Mouse (Mus musculus) liver, adult 10 weeks (tissue): ENCODE results near the gene Bak1. TPM values are rescaled to one million over a fixed set of nuclear protein-coding genes. Genes with fewer than 3 reads are reported as not detected.

Source experiments
- polyA plus RNA-seq: library from polyadenylated mRNA; stranded (reverse); fragments of 350-450 nt; fragmentation: Illumina TruSeq; extraction: RNeasy Lipid Tissue Mini Kit (QIAGEN cat#74804); gene quantifications from one replicate; pipeline ENCODE4 v1.2.3, GENCODE M21; 2014; ENCODE audit warnings: low read depth, low replicate concordance

Gene Bak1
- polyA plus RNA-seq = 1.5 TPM

GRCm38 (mm10) chr17:27028909-27029308 is at the start of gene Bak1:
Bak1 (minus strand) TSS chr17:27029009.

GRCm38 (mm10) chr17:27056812-27057516 is 28.2 kb upstream of the Bak1 start, which contains the start of gene Itpr3:
Itpr3 (plus strand) TSS chr17:27057304.

GRCm38 (mm10) chr17:26972703-26973574 is 55.9 kb downstream of the Bak1 start, which contains the start of gene Zbtb9:
Zbtb9 (plus strand) TSS chr17:26973167.

Other genes starting within 250 kb of the Bak1 start
- gene Bnip1, start 247.9 kb downstream of the Bak1 start, polyA plus RNA-seq = 15.7 TPM
- gene Nkx2-5, start 184.0 kb downstream of the Bak1 start, polyA plus RNA-seq = not detected
- gene Kifc5b, start 111.9 kb downstream of the Bak1 start, polyA plus RNA-seq = not detected
- 1.9 TPM for gene Phf1, start 96.0 kb downstream of the Bak1 start, polyA plus RNA-seq
- 20.1 TPM for gene Cuta, start 89.4 kb downstream of the Bak1 start, polyA plus RNA-seq
- gene Syngap1, start 87.8 kb downstream of the Bak1 start, polyA plus RNA-seq = 0.29 TPM
- gene Zbtb9, start 55.8 kb downstream of the Bak1 start, polyA plus RNA-seq = 5.8 TPM
- 0.08 TPM for gene Itpr3, start 28.3 kb upstream of the Bak1 start, polyA plus RNA-seq
- gene Uqcc2, start 104.9 kb upstream of the Bak1 start, polyA plus RNA-seq = 12.9 TPM
- gene Ip6k3, start 138.8 kb upstream of the Bak1 start, polyA plus RNA-seq = not detected
- 1.3 TPM for gene Lemd2, start 175.5 kb upstream of the Bak1 start, polyA plus RNA-seq